Mouse (Mus musculus) fibroblast of lung, adult 2 months (primary cell): Measurements from ENCODE around the gene Sav1.
A peak's percentile ranks its signal among the peaks of the same experiment; 100 is the strongest.

Experiments used
- DNase-seq: peaks from one replicate; pipeline ENCODE4 v3.0.0-alpha.2; 2011; ENCODE audit warnings: low read depth

Gene Sav1

GRCm38 (mm10) chr12:69957378-69957777, 29.4 kb downstream of the Sav1 start:
- no peak for DNase-seq

- DNase-seq, result no peak
These were observed 39.3 kb downstream of the Sav1 start for GRCm38 (mm10) chr12:69947502-69947901.

- DNase-seq, result no peak
These were observed 40.9 kb downstream of the Sav1 start for GRCm38 (mm10) chr12:69945861-69946260.

DNA sequence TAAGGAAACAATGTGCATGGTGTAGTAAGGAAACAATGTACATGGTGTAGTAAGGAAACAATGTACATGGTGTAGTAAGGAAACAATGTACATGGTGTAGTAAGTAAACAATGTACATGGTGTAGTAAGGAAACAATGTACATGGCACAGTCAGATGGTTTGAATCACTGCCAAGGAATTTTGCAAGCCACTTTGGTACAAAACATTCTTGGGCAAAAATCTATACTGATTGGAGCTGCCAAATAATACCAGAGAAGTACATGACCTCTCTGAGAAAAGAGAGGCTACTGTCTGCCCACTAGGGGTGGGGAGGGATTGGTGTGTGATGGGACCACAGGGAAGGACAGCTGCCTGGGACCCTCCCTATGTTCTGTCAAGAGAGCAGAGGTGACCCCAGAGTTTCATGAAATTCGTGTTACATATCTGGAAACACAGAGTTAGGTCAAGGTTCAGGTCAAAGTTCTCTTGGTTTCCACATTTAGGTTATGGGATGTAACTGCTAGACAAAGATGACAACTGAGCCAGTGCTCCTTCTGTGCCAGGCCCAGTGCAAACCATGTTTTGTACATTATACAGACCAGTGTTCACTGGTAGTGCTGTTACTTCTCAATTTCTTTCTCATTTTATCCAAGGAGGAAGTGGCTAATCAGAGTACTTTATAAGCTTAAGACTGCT, 45.0 kb downstream of the Sav1 start:
- no peak for DNase-seq

DNA sequence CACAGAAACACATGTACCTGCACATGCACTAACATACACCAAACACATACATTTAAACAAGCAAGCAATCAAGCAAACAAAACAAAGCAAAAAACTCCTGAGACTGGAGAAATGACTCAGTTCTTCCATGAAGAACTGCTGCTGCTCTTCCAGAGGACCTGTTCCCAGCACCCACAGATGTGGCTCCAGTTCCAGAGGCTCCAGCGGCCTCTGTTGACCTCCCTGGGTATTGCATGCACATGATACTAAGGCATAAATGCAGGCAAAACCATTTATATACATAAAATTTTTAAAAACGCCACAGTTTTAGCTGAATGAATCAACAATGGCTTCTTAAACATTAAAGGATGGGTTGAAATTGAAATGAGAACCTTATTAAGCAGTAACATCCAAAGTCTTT, 47.5 kb downstream of the Sav1 start:
- DNase-seq, result no peak

GRCm38 (mm10) chr12:69937731-69938130, 49.1 kb downstream of the Sav1 start:
- DNase-seq, result no peak

GRCm38 (mm10) chr12:69926716-69927115, 60.1 kb downstream of the Sav1 start:
- no peak for DNase-seq

- peak; percentile 41 for DNase-seq
These were observed 62.8 kb downstream of the Sav1 start for GRCm38 (mm10) chr12:69924012-69924411.

GRCm38 (mm10) chr12:69923603-69924002, 63.2 kb downstream of the Sav1 start:
- no peak for DNase-seq

- DNase-seq, result no peak
These were observed 63.7 kb downstream of the Sav1 start for GRCm38 (mm10) chr12:69923128-69923527.

DNA sequence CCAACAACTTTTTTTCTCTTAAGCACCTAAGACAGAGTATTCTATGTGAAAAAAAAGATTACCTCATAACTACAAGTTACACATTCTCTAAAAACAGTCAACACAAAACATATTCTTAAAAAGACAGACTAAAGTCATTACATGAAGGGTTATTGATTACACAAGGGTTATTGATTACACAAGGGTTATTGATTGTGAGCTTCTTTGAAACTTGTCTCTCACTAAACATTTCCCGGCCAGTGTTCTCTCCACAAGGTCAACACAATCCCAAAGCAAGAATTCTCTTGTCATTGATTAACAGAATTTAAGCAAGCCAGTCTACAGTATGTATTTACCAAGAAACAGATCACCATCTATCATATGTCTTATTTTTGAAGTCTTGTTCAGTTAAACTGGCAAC, 64.7 kb downstream of the Sav1 start:
- DNase-seq, result no peak

- no peak for DNase-seq
These were observed 68.9 kb downstream of the Sav1 start for GRCm38 (mm10) chr12:69917870-69918269.
